Mouse (Mus musculus) midbrain, embryonic 16.5 days (tissue): ENCODE results near the gene Skap1. TPM values are rescaled to one million over a fixed set of nuclear protein-coding genes. Genes with fewer than 3 reads are reported as not detected.

Experiments used
- ATAC-seq: fragments of 200-750 bp; cut with Nextera tagmentation; 2 replicates; pipeline ENCODE4 v1.8.0; 2017; ENCODE audit warnings: moderate TSS enrichment
- H3K27ac ChIP-seq: fragments of 300-500 bp; sonication (generic); 2 replicates; pipeline ENCODE4 v1.5.1; 2014; ENCODE audit warnings: mild to moderate bottlenecking, low read length, mixed read lengths
- H3K27me3 ChIP-seq: fragments of 300-500 bp; sonication (generic); 2 replicates; pipeline ENCODE4 v1.6.1; 2014; ENCODE audit warnings: low read depth, low read length, mixed read lengths; ENCODE audit not compliant: control insufficient read depth, insufficient read depth
- H3K36me3 ChIP-seq: fragments of 300-500 bp; sonication (generic); 2 replicates; pipeline ENCODE4 v1.6.1; 2014; ENCODE audit warnings: mild to moderate bottlenecking, low read length, moderate library complexity, mixed read lengths; ENCODE audit not compliant: control insufficient read depth, insufficient read depth
- H3K4me1 ChIP-seq: fragments of 300-500 bp; sonication (generic); 2 replicates; pipeline ENCODE4 v1.6.1; 2014; ENCODE audit warnings: mild to moderate bottlenecking, low read length, mixed read lengths; ENCODE audit not compliant: control insufficient read depth, insufficient read depth
- H3K4me2 ChIP-seq: fragments of 300-500 bp; sonication (generic); 2 replicates; pipeline ENCODE4 v1.6.1; 2014; ENCODE audit warnings: mild to moderate bottlenecking, low read length, mixed read lengths
- H3K4me3 ChIP-seq: fragments of 300-500 bp; sonication (generic); 2 replicates; pipeline ENCODE4 v1.5.1; 2014; ENCODE audit warnings: low read depth, mild to moderate bottlenecking, low read length, moderate library complexity, mixed read lengths
- H3K9ac ChIP-seq: fragments of 300-500 bp; sonication (generic); 2 replicates; pipeline ENCODE4 v1.6.1; 2014; ENCODE audit warnings: low read depth, low read length, mixed read lengths
- H3K9me3 ChIP-seq: fragments of 300-500 bp; sonication (generic); replicated peaks from 2 replicates; pipeline ENCODE4 v1.6.1; 2014; ENCODE audit warnings: mild to moderate bottlenecking, low read length, mixed read lengths; ENCODE audit not compliant: control insufficient read depth, poor library complexity, severe bottlenecking
- WGBS: fragments of 180-500 bp; shearing (Covaris S2); extraction: QIAGEN DNeasy Blood & Tissue Kit; methylation state at CpG from one replicate; pipeline ENCODE4 v1.1.7; 2014; 5-methylcytosine and 5-hydroxymethylcytosine counted together
- polyA plus RNA-seq: library from polyadenylated mRNA; unstranded; fragments of >200 nt; fragmentation: Nextera tagmentation; extraction: Ambion mirVana; gene quantifications from 2 replicates; pipeline ENCODE4 v1.2.1, GENCODE M21; 2015

Gene Skap1
- polyA plus RNA-seq, 1 experiment from 2014 or later = 3.6 TPM

DNA sequence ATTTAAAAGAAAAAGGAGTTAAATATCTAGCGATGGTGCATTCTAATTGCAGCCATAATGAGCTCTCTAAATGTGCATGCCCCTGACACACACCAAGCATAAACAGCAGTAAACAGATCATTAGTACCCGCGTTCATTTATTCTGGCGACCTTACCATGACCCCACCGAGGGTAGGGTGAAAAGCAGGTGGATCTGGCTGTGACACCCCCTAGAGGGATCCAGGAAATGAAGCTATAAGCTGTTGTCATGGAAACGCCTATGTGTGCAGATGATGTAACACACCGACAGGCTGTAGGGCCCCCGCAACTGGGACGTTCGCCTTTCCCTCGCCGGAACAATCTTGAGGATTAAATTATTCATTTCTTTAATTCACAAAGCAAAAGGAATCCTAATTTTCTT lies 277.6 kb downstream of the Skap1 start:
- peak overlapping the region; percentile 42; the same call in 1 of the 2 replicates for H3K27ac ChIP-seq
- H3K4me2 ChIP-seq = peak overlapping the region; percentile 50
- H3K27me3 ChIP-seq = peaks cover 6% of the 10 kb centered on the region; the same call in 1 of the 2 replicates
- H3K9ac ChIP-seq = 0 out of 2 replicates have a peak overlapping the region, but pooled peaks have one; percentile 4
- H3K36me3 ChIP-seq = no peaks in the 10 kb centered on the region
- ATAC-seq = 0 out of 2 replicates have a peak, but pooled peaks have one; percentile 32
- WGBS = 5% methylated on average over 12 of the region's 12 CpGs
- peak overlapping the region; percentile 21 for H3K4me3 ChIP-seq
- no peaks in the 10 kb centered on the region for H3K9me3 ChIP-seq
- H3K4me1 ChIP-seq = peaks cover 20% of the 10 kb centered on the region

DNA sequence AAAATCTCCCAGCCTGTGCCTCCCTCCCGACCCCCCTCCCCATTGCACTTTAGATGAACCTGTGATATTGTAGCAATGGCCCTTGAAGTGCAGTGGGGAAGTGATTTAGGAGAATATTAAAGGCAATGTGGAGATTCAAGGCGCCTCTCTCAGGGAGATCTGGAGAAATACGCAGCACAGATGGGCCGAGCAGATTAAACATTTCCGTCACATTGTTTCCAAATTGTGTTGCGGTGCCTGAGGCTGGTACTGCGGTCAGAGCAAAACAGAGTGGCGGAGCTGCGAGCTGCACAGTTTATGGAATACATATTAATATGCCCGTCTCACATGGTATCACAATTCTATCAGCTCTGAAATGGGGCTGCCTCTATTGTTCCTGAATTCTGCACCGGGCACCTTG lies 278.6 kb downstream of the Skap1 start:
- Histone ChIP-seq H3K4me2 (no peak overlapping the region), H3K4me3 (no peak overlapping the region), H3K9me3 (no peaks in the 10 kb centered on the region), H3K4me1 (peaks cover 20% of the 10 kb centered on the region), H3K9ac (no peak overlapping the region), H3K36me3 (no peaks in the 10 kb centered on the region), H3K27ac (no peak overlapping the region), H3K27me3 (peaks cover 3% of the 10 kb centered on the region; the same call in 1 of the 2 replicates)
- ATAC-seq = no peak
- WGBS = 17% methylated on average over 11 of the region's 11 CpGs

DNA sequence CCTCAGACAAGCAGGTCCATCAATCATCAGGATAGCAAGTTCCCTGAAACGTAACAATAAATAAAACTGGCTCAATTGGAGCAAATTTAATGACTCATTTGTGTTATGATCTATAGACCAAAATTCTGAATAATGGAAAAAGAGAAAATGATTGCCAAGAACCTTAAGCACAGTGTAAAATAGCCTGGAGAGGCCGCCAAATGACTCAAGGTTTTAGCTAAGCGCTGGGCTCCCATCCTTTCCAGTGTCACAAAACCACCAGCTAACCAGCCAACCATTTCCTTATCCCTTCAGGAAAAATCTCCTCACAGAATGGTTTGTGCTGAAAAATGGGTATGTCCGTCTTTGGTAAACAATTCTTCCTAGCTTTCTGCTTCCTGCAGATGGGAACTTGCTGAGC lies 279.5 kb downstream of the Skap1 start:
- Histone ChIP-seq H3K4me1 (peaks cover 20% of the 10 kb centered on the region), H3K27me3 (no peaks in the 10 kb centered on the region), H3K4me2 (no peak overlapping the region), H3K9ac (no peak overlapping the region), H3K27ac (no peak overlapping the region), H3K36me3 (no peaks in the 10 kb centered on the region), H3K4me3 (no peak overlapping the region), H3K9me3 (no peaks in the 10 kb centered on the region)
- ATAC-seq = no peak
- 82% methylated on average over 4 of the region's 4 CpGs for WGBS

DNA sequence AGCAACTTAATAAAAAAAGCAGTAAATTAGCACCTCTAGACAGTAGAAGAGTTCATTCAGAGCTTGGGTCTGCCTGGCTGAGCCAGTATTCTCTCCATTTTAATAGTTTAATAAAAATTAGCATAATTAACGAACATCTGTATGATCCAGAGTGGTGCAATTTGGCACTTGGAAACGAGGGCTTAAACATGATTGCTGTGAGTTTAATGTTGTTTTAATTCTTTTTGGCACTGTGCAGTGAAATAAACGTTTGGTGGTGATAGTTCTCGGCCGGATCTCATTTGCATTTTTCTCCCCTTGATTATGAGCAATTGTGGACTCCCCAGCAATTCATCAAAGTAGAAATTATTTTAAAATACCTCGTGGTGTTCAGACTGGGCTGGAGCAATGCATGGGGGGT lies 282.3 kb downstream of the Skap1 start:
- H3K4me2 ChIP-seq = no peak overlapping the region

DNA sequence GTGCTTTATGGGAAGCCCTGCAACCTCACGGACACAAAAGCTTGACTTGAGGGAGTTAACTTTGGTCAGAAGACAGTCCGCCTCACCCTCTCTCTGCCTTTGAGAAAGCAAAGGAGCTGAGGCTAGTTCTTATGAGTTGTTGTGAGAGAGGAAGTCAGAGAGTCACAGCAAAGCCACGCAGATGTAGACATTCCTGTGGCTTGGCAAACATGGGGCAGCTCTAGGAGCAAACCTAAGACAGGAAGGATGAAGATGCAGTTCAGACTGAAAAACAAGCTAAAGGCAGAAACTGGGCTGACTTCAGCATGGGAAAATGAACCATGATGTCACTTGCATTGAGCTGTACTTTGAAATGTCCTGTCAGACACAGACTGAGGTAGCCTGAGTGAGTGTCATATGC lies 283.2 kb downstream of the Skap1 start:
- no peak overlapping the region for H3K27ac ChIP-seq
- H3K4me1 ChIP-seq = peaks cover 4% of the 10 kb centered on the region; the same call in 1 of the 2 replicates
- no peak for ATAC-seq
- no peaks in the 10 kb centered on the region for H3K36me3 ChIP-seq
- H3K9me3 ChIP-seq = no peaks in the 10 kb centered on the region
- H3K4me3 ChIP-seq = no peak overlapping the region
- WGBS = 40% methylated on average over 3 of the region's 3 CpGs
- no peaks in the 10 kb centered on the region for H3K27me3 ChIP-seq
- no peak overlapping the region for H3K9ac ChIP-seq
- no peak overlapping the region for H3K4me2 ChIP-seq

More for the DNA sequence above, 282.3 kb downstream of the Skap1 start:
- H3K9me3 ChIP-seq = no peaks in the 10 kb centered on the region
- peaks cover 13% of the 10 kb centered on the region for H3K4me1 ChIP-seq
- 53% methylated on average over 6 of the region's 6 CpGs for WGBS
- H3K4me3 ChIP-seq = no peak overlapping the region
- no peak overlapping the region for H3K27ac ChIP-seq
- no peaks in the 10 kb centered on the region for H3K27me3 ChIP-seq
- H3K9ac ChIP-seq = no peak overlapping the region
- ATAC-seq = no peak
- no peaks in the 10 kb centered on the region for H3K36me3 ChIP-seq

DNA sequence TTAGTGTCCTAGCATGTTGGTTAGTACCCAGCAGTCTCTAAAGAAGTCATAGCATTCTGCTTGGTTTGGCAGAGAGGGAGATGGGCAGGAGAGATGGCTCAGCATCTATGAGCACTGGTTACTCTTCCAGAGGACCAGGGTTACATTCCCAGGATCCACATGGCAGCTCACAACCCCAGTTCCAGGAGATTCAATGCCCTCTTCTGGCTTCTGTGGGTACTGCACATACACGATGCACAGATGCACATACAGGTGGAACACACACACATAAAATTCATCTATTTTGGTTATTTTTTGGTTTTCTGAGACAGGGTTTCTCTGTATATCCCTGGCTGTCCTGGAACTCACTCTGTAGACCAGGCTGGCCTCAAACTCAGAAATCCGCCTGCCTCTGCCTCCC lies 290.9 kb downstream of the Skap1 start:
- Histone ChIP-seq H3K9ac (no peak overlapping the region), H3K4me2 (no peak overlapping the region), H3K9me3 (no peaks in the 10 kb centered on the region), H3K27ac (no peak overlapping the region), H3K4me1 (no peaks in the 10 kb centered on the region), H3K36me3 (no peaks in the 10 kb centered on the region), H3K4me3 (no peak overlapping the region), H3K27me3 (no peaks in the 10 kb centered on the region)
- no peak for ATAC-seq
- 100% methylated on average over 2 of the region's 2 CpGs for WGBS

DNA sequence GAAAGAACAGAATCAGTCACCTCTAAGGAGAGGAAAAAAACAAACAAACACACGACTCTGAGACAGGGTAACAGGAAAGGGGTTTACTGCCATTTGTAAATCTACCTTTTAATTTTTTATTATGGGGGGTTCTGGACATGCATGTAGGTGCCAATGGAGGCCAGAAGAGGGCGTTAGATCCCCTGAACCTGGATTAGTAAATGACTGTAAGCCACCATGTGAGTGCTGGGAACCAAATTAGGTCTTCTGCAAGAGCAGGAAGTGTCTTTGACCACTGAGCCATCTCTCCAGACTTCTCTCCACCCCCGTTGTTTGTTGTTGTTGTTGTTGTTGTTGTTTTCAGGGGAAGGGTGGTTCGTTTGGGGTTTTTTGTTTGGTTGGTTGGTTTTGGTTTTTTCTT lies 293.0 kb downstream of the Skap1 start:
- Histone ChIP-seq H3K4me2 (no peak overlapping the region), H3K9ac (no peak overlapping the region), H3K4me3 (no peak overlapping the region), H3K4me1 (no peaks in the 10 kb centered on the region), H3K27me3 (no peaks in the 10 kb centered on the region), H3K27ac (no peak overlapping the region), H3K36me3 (no peaks in the 10 kb centered on the region), H3K9me3 (no peaks in the 10 kb centered on the region)
- ATAC-seq = no peak
- WGBS = 60% methylated on average over 4 of the region's 4 CpGs

DNA sequence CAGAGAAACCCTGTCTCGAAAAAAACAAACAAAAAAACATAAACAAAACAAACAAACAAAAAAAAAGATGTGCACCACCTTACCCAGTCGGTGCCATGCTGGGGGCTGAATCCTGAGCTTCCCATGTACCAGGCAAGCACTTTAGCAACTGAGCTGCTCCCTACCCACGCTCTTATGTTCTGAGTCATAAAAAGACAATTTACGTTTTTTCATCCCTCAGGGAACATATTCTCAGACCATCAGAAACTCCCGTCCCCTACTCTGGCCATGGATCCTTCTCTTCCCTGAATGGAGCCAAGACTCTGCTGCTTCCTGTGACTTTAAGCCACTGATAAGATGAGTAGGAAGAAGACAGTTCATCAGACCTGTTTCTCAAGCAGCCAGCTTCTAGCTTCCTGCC lies 294.0 kb downstream of the Skap1 start:
- H3K9ac ChIP-seq = no peak overlapping the region

DNA sequence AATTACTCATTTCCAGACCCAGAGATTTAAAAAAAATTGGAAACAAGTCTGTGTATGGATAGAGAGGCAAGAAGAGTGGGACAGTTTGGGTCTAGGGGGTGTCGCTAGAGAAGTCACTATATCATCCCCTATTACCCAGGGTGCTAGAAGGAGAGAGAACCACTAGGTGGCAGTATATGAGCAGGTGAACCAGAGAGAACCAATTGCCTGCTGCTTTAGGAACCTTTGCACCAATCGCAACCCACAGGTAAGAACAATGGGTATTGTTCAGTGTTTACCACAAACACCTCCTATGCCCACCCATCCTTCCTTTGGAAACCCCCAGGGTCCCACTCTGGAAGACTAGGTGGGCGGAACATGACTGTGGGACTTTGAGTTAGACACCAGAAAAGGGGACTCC lies 295.6 kb downstream of the Skap1 start:
- no peak overlapping the region for H3K4me3 ChIP-seq
- H3K9ac ChIP-seq = no peak overlapping the region
- 37% methylated on average over 3 of the region's 3 CpGs for WGBS
- H3K36me3 ChIP-seq = no peaks in the 10 kb centered on the region
- no peaks in the 10 kb centered on the region for H3K9me3 ChIP-seq
- peaks cover 3% of the 10 kb centered on the region; the same call in 1 of the 2 replicates for H3K4me1 ChIP-seq
- no peak overlapping the region for H3K27ac ChIP-seq
- H3K4me2 ChIP-seq = no peak overlapping the region
- ATAC-seq = no peak
- H3K27me3 ChIP-seq = no peaks in the 10 kb centered on the region

More for the DNA sequence above, 294.0 kb downstream of the Skap1 start:
- Histone ChIP-seq H3K36me3 (no peaks in the 10 kb centered on the region), H3K4me2 (no peak overlapping the region), H3K9me3 (no peaks in the 10 kb centered on the region), H3K4me1 (no peaks in the 10 kb centered on the region), H3K27me3 (no peaks in the 10 kb centered on the region), H3K27ac (no peak overlapping the region), H3K4me3 (no peak overlapping the region)
- no peak for ATAC-seq
- WGBS = 83% methylated on average over 5 of the region's 5 CpGs
